Mouse (Mus musculus): ENCODE measurements at regions not wholly inside any gene's neighbourhood (a gene's known extent, or its start where the extent isn't known, plus 50 kb on each side); places are given as distances from the start of the nearest gene placed in this dataset.

DNA sequence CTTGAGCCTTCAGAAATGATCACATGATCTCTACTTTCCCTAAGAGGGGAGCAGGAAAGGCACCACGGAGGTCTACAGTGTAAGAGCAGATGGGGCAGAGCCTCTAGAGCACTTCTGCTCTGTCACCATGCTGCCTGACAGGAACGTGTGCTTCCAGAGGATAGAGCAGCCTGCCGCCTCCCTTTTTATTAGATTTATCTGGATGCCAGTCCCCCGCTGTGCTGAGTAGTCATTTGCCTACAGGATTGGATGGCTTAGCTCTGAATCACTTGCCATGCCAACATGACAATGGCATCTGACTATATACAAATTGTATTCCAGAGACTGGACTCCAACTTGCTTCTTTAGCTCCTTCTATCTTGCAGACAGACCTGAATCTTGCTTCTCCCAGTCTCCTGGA is 234.2 kb upstream of the Rbfox1 start:
- Histone ChIP-seq H3K79me3 (ENCODE audit: low read depth) (no peaks in the 10 kb centered on the region), H3K36me3 (ENCODE audit: control insufficient read depth, insufficient read depth) (no peaks in the 10 kb centered on the region), H3K4me3 (ENCODE audit: insufficient read depth, poor library complexity, severe bottlenecking) (no peak overlapping the region), H3ac (ENCODE audit: control insufficient read depth, insufficient read length, low read depth) (no peak overlapping the region), H3K79me2 (ENCODE audit: control insufficient read depth, insufficient read depth) (no peaks in the 10 kb centered on the region), H3K27me3 (ENCODE audit: control insufficient read depth, insufficient read depth, insufficient read length) (no peaks in the 10 kb centered on the region)
- TF ChIP-seq MYOD1 (IDR thresholded peaks at IDR 0.05; ENCODE audit: control insufficient read depth, insufficient read length, low read depth), result no peak
- TF ChIP-seq CTCF (IDR thresholded peaks at IDR 0.05; ENCODE audit: control insufficient read depth, insufficient read depth, insufficient read length), result no peak
- TF ChIP-seq FOSL1 (IDR thresholded peaks at IDR 0.05; ENCODE audit: insufficient read depth, low read length, poor library complexity, severe bottlenecking), result no peak
- TF ChIP-seq MYOG (IDR thresholded peaks at IDR 0.05; ENCODE audit: control insufficient read depth, extremely low read depth, insufficient read length), result no peak
- no peak for TF ChIP-seq CEBPB (IDR thresholded peaks at IDR 0.05; ENCODE audit: low read depth)
- TF ChIP-seq USF1 (IDR thresholded peaks at IDR 0.05; ENCODE audit: low read depth), result no peak
- no peak for TF ChIP-seq MAX (IDR thresholded peaks at IDR 0.05)

DNA sequence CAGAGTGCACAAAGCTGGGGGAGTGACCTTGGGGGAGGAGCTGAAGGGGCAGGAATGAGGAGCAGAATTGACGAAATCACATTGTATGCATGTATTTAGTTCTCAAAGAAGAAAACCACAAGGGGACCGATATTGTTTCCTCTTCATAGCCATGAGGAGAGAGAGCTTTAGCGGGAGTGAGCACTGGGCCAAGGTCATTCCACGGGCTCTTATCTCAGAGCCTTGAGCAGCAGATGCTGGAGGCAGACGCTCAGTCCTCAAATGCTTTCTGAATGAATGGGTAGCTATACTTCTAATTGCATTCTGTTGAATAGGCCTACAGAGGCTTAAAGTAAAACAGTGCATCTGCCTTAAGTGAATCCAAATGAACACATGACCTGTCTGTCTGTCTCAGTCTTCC is 245.2 kb upstream of the Rbfox1 start:
- H3K79me2 ChIP-seq (ENCODE audit: control insufficient read depth, insufficient read depth), result no peaks in the 10 kb centered on the region
- TF ChIP-seq USF1 (IDR thresholded peaks at IDR 0.05; ENCODE audit: low read depth) (no peak), CEBPB (IDR thresholded peaks at IDR 0.05; ENCODE audit: low read depth) (no peak), FOSL1 (IDR thresholded peaks at IDR 0.05; ENCODE audit: insufficient read depth, low read length, poor library complexity, severe bottlenecking) (no peak), CTCF (IDR thresholded peaks at IDR 0.05; ENCODE audit: control insufficient read depth, insufficient read depth, insufficient read length) (no peak), MYOG (IDR thresholded peaks at IDR 0.05; ENCODE audit: control insufficient read depth, extremely low read depth, insufficient read length) (no peak), MAX (IDR thresholded peaks at IDR 0.05) (no peak), MYOD1 (IDR thresholded peaks at IDR 0.05; ENCODE audit: control insufficient read depth, insufficient read length, low read depth) (no peak)
- H3ac ChIP-seq (ENCODE audit: control insufficient read depth, insufficient read length, low read depth), result no peak overlapping the region
- no peak overlapping the region for H3K4me3 ChIP-seq (ENCODE audit: insufficient read depth, poor library complexity, severe bottlenecking)
- no peaks in the 10 kb centered on the region for H3K36me3 ChIP-seq (ENCODE audit: control insufficient read depth, insufficient read depth)
- H3K27me3 ChIP-seq (ENCODE audit: control insufficient read depth, insufficient read depth, insufficient read length), result no peaks in the 10 kb centered on the region
- H3K79me3 ChIP-seq (ENCODE audit: low read depth), result no peaks in the 10 kb centered on the region

DNA sequence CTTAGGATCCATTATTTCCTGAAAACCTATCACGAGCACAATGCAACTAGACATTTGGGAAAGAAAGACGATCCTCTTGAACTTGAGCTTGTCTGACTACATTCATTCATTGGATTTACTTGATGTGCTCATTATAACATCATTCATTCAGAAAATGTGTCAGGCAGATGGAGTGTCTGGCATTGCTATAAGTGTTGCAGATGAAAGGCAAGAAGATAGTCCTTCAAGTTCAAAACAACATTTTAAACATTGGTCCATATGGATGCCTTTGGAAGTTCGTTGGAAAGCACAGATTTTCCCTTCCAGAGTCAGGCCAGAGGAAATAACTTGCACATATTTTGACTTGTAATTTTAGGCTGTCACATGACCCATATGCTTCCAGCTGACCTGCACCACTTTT is 255.2 kb upstream of the Rbfox1 start:
- H3ac ChIP-seq (ENCODE audit: control insufficient read depth, insufficient read length, low read depth), result no peak overlapping the region
- H3K27me3 ChIP-seq (ENCODE audit: control insufficient read depth, insufficient read depth, insufficient read length), result no peaks in the 10 kb centered on the region
- no peaks in the 10 kb centered on the region for H3K79me3 ChIP-seq (ENCODE audit: low read depth)
- no peak overlapping the region for H3K4me3 ChIP-seq (ENCODE audit: insufficient read depth, poor library complexity, severe bottlenecking)
- H3K79me2 ChIP-seq (ENCODE audit: control insufficient read depth, insufficient read depth), result no peaks in the 10 kb centered on the region
- H3K36me3 ChIP-seq (ENCODE audit: control insufficient read depth, insufficient read depth), result no peaks in the 10 kb centered on the region
- no peak for TF ChIP-seq USF1 (IDR thresholded peaks at IDR 0.05; ENCODE audit: low read depth)
- no peak for TF ChIP-seq FOSL1 (IDR thresholded peaks at IDR 0.05; ENCODE audit: insufficient read depth, low read length, poor library complexity, severe bottlenecking)
- no peak for TF ChIP-seq MYOG (IDR thresholded peaks at IDR 0.05; ENCODE audit: control insufficient read depth, extremely low read depth, insufficient read length)
- no peak for TF ChIP-seq CEBPB (IDR thresholded peaks at IDR 0.05; ENCODE audit: low read depth)
- TF ChIP-seq MYOD1 (IDR thresholded peaks at IDR 0.05; ENCODE audit: control insufficient read depth, insufficient read length, low read depth), result no peak
- TF ChIP-seq CTCF (IDR thresholded peaks at IDR 0.05; ENCODE audit: control insufficient read depth, insufficient read depth, insufficient read length), result no peak
- TF ChIP-seq MAX (IDR thresholded peaks at IDR 0.05), result no peak

DNA sequence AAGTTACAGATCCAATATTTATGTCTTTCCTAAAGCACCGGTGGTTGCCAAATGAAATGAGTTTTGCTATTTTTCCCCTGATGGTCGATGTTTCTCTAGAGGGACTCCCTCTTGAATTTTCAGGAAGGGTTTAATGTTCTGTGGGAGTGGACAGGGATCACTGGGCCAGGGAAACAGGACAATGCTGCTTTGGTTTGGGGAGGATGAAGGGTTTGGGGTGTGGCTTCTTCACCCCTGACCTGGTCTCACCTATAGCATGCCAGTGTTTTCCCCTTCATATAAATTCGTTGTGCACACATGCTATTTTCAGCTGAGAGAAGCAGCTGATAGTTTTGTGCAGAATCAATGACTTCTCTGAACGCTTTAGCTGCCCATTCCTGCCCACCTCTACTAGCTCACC is 257.2 kb upstream of the Rbfox1 start:
- H3ac ChIP-seq (ENCODE audit: control insufficient read depth, insufficient read length, low read depth), result no peak overlapping the region
- TF ChIP-seq CTCF (IDR thresholded peaks at IDR 0.05; ENCODE audit: control insufficient read depth, insufficient read depth, insufficient read length) (no peak), MAX (IDR thresholded peaks at IDR 0.05) (no peak), USF1 (IDR thresholded peaks at IDR 0.05; ENCODE audit: low read depth) (no peak), MYOD1 (IDR thresholded peaks at IDR 0.05; ENCODE audit: control insufficient read depth, insufficient read length, low read depth) (no peak), CEBPB (IDR thresholded peaks at IDR 0.05; ENCODE audit: low read depth) (no peak), FOSL1 (IDR thresholded peaks at IDR 0.05; ENCODE audit: insufficient read depth, low read length, poor library complexity, severe bottlenecking) (no peak), MYOG (IDR thresholded peaks at IDR 0.05; ENCODE audit: control insufficient read depth, extremely low read depth, insufficient read length) (no peak)

DNA sequence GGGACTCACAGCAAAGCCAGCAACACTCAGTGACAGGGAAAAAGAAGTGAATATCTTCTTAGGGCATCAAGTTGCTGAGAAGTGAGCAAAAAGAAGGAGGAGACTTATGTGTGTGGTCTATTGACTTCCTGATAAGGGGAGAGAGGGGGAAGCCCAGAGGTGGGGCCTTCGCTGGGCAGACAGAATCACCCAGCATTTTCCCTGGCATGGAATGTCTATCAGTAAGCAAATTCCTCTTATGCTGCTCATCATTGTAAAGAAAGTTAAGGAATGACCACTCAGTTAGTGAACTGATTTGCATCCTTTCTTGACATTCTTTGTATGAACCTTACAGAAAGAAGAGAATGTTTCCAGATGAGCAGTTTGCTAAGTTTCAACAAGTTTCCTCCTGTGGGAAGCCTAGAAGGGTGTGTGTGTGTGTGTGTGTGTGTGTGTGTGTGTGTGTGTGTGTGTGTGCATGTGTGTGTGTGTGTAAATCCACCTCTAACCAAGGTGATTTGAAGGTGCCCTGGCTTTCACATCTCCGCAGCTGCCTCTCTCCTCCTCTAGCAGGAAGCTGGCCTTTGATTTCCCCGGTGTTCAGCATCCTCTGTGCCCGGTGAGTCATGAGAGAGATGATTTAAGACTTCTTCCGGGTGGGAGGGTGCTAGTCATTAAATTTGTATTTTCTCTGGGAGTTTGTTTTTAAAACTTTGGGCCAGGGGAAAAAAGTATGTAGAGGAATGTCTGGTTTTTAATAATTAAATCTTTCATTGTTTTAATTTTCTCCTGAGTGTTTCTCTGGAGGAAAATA is 257.8 kb upstream of the Rbfox1 start:
- Histone ChIP-seq H3ac (ENCODE audit: control insufficient read depth, insufficient read length, low read depth) (no peak overlapping the region), H3K36me3 (ENCODE audit: control insufficient read depth, insufficient read depth) (no peaks in the 10 kb centered on the region), H3K79me2 (ENCODE audit: control insufficient read depth, insufficient read depth) (no peaks in the 10 kb centered on the region), H3K27me3 (ENCODE audit: control insufficient read depth, insufficient read depth, insufficient read length) (no peaks in the 10 kb centered on the region), H3K4me3 (ENCODE audit: insufficient read depth, poor library complexity, severe bottlenecking) (no peak overlapping the region), H3K79me3 (ENCODE audit: low read depth) (no peaks in the 10 kb centered on the region)
- TF ChIP-seq MAX (IDR thresholded peaks at IDR 0.05), result no peak
- TF ChIP-seq CTCF (IDR thresholded peaks at IDR 0.05; ENCODE audit: control insufficient read depth, insufficient read depth, insufficient read length), result no peak
- no peak for TF ChIP-seq MYOD1 (IDR thresholded peaks at IDR 0.05; ENCODE audit: control insufficient read depth, insufficient read length, low read depth)
- TF ChIP-seq FOSL1 (IDR thresholded peaks at IDR 0.05; ENCODE audit: insufficient read depth, low read length, poor library complexity, severe bottlenecking), result no peak
- no peak for TF ChIP-seq MYOG (IDR thresholded peaks at IDR 0.05; ENCODE audit: control insufficient read depth, extremely low read depth, insufficient read length)

More for the DNA sequence above, 257.2 kb upstream of the Rbfox1 start:
- no peaks in the 10 kb centered on the region for H3K79me3 ChIP-seq (ENCODE audit: low read depth)
- H3K36me3 ChIP-seq (ENCODE audit: control insufficient read depth, insufficient read depth), result no peaks in the 10 kb centered on the region
- no peak overlapping the region for H3K4me3 ChIP-seq (ENCODE audit: insufficient read depth, poor library complexity, severe bottlenecking)
- H3K27me3 ChIP-seq (ENCODE audit: control insufficient read depth, insufficient read depth, insufficient read length), result no peaks in the 10 kb centered on the region
- no peaks in the 10 kb centered on the region for H3K79me2 ChIP-seq (ENCODE audit: control insufficient read depth, insufficient read depth)
